Mouse (Mus musculus) kidney, embryonic 16.5 days (tissue): Measurements from ENCODE around the gene Gatad2a. TPM values are rescaled to one million over a fixed set of nuclear protein-coding genes. Genes with fewer than 3 reads are reported as not detected.

Experiments used
- ATAC-seq: fragments of 200-750 bp; cut with Nextera tagmentation; 2 replicates; pipeline ENCODE4 v1.8.0; 2017; ENCODE audit warnings: moderate TSS enrichment; ENCODE audit not compliant: low FRiP score, low TSS enrichment
- H3K27ac ChIP-seq: fragments of 300-500 bp; sonication (generic); 2 replicates; pipeline ENCODE4 v1.5.1; 2014; ENCODE audit warnings: low read length
- H3K27me3 ChIP-seq: fragments of 300-500 bp; sonication (generic); 2 replicates; pipeline ENCODE4 v1.6.1; 2014; ENCODE audit warnings: low read length, control low read depth, mixed read lengths; ENCODE audit not compliant: insufficient read depth
- H3K36me3 ChIP-seq: fragments of 300-500 bp; sonication (generic); 2 replicates; pipeline ENCODE4 v1.6.1; 2014; ENCODE audit warnings: low read length, control low read depth, mixed read lengths; ENCODE audit not compliant: insufficient read depth
- H3K4me1 ChIP-seq: fragments of 300-500 bp; sonication (generic); 2 replicates; pipeline ENCODE4 v1.6.1; 2014; ENCODE audit warnings: low read length, control low read depth, mixed read lengths; ENCODE audit not compliant: insufficient read depth
- H3K4me2 ChIP-seq: fragments of 300-500 bp; sonication (generic); replicated peaks from 2 replicates; pipeline ENCODE4 v1.6.1; 2014; ENCODE audit warnings: low read depth, low read length
- H3K4me3 ChIP-seq: fragments of 300-500 bp; sonication (generic); 2 replicates; pipeline ENCODE4 v1.5.1; 2014; ENCODE audit warnings: mild to moderate bottlenecking, low read length
- H3K9ac ChIP-seq: fragments of 300-500 bp; sonication (generic); replicated peaks from 2 replicates; pipeline ENCODE4 v1.6.1; 2014; ENCODE audit warnings: low read length
- H3K9me3 ChIP-seq: fragments of 300-500 bp; sonication (generic); 2 replicates; pipeline ENCODE4 v1.6.1; 2016; ENCODE audit warnings: low read length, control low read depth
- WGBS: fragments of 180-500 bp; shearing (Covaris S2); extraction: QIAGEN DNeasy Blood & Tissue Kit; methylation state at CpG from one replicate; pipeline ENCODE4 v1.1.7; 2014; 5-methylcytosine and 5-hydroxymethylcytosine counted together
- polyA plus RNA-seq: library from polyadenylated mRNA; unstranded; fragments of >200 nt; fragmentation: Nextera tagmentation; extraction: Ambion mirVana; gene quantifications from 2 replicates; pipeline ENCODE4 v1.2.1, GENCODE M21; 2015

Gene Gatad2a
- polyA plus RNA-seq, 1 experiment from 2014 or later = 40.6 TPM

GRCm38 (mm10) chr8:69911917-69912316, 84.3 kb downstream of the Gatad2a start:
- no peaks in the 10 kb centered on the region for H3K4me1 ChIP-seq
- H3K27ac ChIP-seq = no peak overlapping the region

GRCm38 (mm10) chr8:69907106-69907505, 89.1 kb downstream of the Gatad2a start:
- Histone ChIP-seq H3K4me2 (no peak overlapping the region), H3K36me3 (peaks cover 39% of the 10 kb centered on the region), H3K27me3 (no peaks in the 10 kb centered on the region), H3K27ac (no peak overlapping the region), H3K9me3 (no peaks in the 10 kb centered on the region), H3K9ac (no peak overlapping the region), H3K4me3 (no peak overlapping the region), H3K4me1 (peaks cover 20% of the 10 kb centered on the region; the same call in 1 of the 2 replicates)
- WGBS = 86% methylated on average over 2 of the region's 2 CpGs
- no peak for ATAC-seq

More at GRCm38 (mm10) chr8:69911917-69912316, 84.3 kb downstream of the Gatad2a start:
- Histone ChIP-seq H3K4me3 (no peak overlapping the region), H3K27me3 (no peaks in the 10 kb centered on the region), H3K4me2 (no peak overlapping the region), H3K9me3 (no peaks in the 10 kb centered on the region), H3K36me3 (peaks cover 77% of the 10 kb centered on the region), H3K9ac (no peak overlapping the region)
- no peak for ATAC-seq
- 89% methylated on average over 13 of the region's 13 CpGs for WGBS

DNA sequence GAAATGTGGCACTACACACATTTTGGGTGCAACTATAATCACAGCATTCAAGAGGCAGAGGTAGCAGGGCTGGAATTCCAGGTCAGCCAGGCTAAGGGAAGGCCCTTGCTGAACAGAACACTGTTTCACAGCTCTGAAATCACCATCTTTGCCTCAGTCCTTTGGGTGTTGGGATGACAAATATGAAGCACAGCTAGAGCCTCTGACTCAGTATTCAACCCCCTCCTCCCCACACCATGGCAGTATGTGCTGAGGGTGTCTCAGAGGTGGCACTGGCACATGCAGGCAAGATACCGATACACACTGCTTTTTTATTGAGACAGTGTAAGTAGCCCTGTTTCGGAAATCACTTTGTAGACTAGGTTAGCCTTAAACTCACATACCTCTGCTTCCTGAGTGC, 89.9 kb downstream of the Gatad2a start:
- WGBS = 92% methylated on average over 2 of the region's 2 CpGs
- H3K9ac ChIP-seq = no peak overlapping the region
- no peaks in the 10 kb centered on the region for H3K27me3 ChIP-seq
- H3K36me3 ChIP-seq = peaks cover 30% of the 10 kb centered on the region
- no peak for ATAC-seq
- H3K4me2 ChIP-seq = no peak overlapping the region
- no peaks in the 10 kb centered on the region for H3K9me3 ChIP-seq
- no peak overlapping the region for H3K4me3 ChIP-seq
- H3K27ac ChIP-seq = no peak overlapping the region
- H3K4me1 ChIP-seq = peaks cover 23% of the 10 kb centered on the region; the same call in 1 of the 2 replicates

DNA sequence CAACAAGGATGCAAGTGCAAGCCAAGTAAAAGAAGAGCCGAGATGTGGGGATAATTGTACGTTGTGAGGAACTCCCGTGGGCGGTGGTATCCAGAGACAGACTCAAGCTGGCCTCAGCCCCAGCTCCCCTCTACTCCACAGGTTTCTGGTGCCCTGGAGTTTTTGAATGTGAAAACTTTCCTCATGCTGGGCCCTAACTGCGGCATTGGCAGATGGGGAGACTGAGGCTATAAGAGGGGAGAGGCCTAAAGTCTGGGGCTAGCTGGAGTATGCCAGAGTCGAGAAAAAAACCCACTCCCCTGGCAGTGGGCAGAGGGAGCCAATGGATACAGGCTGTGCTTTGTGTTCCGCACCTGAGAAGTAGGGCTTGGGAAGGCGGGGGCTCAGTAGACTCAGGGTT, 92.1 kb downstream of the Gatad2a start:
- peak overlapping the region; percentile 88; the same call in 1 of the 2 replicates for H3K4me2 ChIP-seq
- peaks cover 13% of the 10 kb centered on the region for H3K36me3 ChIP-seq
- H3K4me3 ChIP-seq = peak overlapping the region; percentile 83
- peaks cover 38% of the 10 kb centered on the region for H3K4me1 ChIP-seq
- peak overlapping the region; percentile 87; the same call in 1 of the 2 replicates for H3K9ac ChIP-seq
- H3K27ac ChIP-seq = no peak overlapping the region
- WGBS = 75% methylated on average over 8 of the region's 8 CpGs
- H3K9me3 ChIP-seq = no peaks in the 10 kb centered on the region
- ATAC-seq = no peak
- no peaks in the 10 kb centered on the region for H3K27me3 ChIP-seq

DNA sequence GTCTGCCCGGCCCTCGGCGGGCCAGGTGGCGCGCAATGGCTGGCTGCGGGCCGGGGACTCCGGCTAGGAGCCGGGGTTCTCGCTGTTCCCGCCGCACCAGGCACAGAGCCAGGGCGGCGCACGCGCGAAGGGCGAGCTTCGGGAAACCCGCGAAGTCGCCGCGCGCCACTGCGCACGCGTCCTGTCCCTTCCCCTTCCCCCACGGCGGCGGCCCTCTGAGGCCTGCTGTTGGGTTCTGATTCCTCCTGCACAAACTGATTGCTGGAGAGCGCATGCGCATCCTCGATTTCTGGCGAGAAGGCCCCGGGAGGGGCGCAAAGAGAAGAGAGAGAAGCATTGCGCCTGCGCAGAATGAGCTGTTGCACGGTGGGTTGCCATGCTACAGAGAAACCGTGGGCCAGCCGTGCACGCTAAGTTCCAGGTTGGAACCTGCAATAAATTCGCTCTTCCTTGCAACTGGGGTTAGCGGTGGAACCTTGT, 93.1 kb downstream of the Gatad2a start:
- H3K4me1 ChIP-seq = peaks cover 39% of the 10 kb centered on the region
- WGBS = 0% methylated on average over 45 of the region's 45 CpGs
- H3K36me3 ChIP-seq = peaks cover 14% of the 10 kb centered on the region; the same call in 1 of the 2 replicates
- H3K27ac ChIP-seq = peak overlapping the region; percentile 94
- H3K4me3 ChIP-seq = peak overlapping the region; percentile 83
- H3K4me2 ChIP-seq = peak overlapping the region; percentile 88
- no peaks in the 10 kb centered on the region for H3K27me3 ChIP-seq
- peak; percentile 88 for ATAC-seq
- H3K9me3 ChIP-seq = no peaks in the 10 kb centered on the region
- H3K9ac ChIP-seq = peak overlapping the region; percentile 87

- ATAC-seq = peak; percentile 46
- H3K4me1 ChIP-seq = peaks cover 39% of the 10 kb centered on the region
- no peaks in the 10 kb centered on the region for H3K27me3 ChIP-seq
- 3% methylated on average over 89 of the region's 89 CpGs for WGBS
- no peaks in the 10 kb centered on the region for H3K9me3 ChIP-seq
- H3K36me3 ChIP-seq = 0 out of 2 replicates have a peak, but pooled peaks cover 7% of the 10 kb centered on the region
- H3K27ac ChIP-seq = peak within 1 kb of the TSS; percentile 94
- H3K9ac ChIP-seq = peak within 1 kb of the TSS; percentile 87
- H3K4me3 ChIP-seq = peak within 1 kb of the TSS; percentile 83
- peak within 1 kb of the TSS; percentile 88 for H3K4me2 ChIP-seq
These were observed 93.8 kb downstream of the Gatad2a start, which contains the start of the genes Tssk6, Ndufa13 and Yjefn3 for GRCm38 (mm10) chr8:69902163-69903062. TSS of gene Tssk6 (plus strand) at chr8:69902184. TSS of gene Ndufa13 (minus strand) at chr8:69902558. TSS of gene Yjefn3 (minus strand) at chr8:69902712.

DNA sequence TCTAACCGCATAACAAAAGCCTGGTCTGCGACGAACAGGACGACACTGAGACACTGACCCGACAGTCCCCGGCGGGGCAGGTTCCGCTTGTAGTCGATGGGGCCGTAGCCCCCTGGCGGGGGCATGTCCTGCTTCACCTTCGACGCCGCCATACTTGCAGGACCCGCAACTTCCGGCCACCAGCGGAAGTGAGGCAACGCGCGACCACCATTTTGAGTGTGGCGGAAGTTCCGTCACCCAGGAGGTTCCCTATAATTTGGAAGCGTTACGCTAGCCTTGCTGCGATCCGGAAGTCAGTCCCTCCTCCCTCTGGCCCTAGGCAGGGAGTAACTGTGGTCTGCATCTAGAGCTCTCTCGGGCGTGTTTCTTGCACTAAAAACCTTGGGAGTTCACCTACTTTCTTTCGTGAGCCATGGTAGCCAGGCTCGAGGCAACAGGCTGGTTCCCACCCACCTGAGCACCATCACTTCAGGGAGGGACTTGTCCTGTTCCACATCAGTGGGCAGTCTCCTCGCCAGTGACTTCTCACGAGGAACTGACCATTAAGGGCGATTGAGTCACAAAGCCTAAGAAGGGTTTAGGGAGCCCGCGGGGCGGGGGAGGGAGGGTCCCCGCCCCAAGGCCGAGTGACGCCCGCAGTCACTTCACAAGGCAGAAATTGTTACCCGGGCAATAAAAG, 94.6 kb downstream of the Gatad2a start:
- Histone ChIP-seq H3K9me3 (no peaks in the 10 kb centered on the region), H3K36me3 (0 out of 2 replicates have a peak, but pooled peaks cover 7% of the 10 kb centered on the region), H3K4me2 (peak overlapping the region; percentile 88), H3K4me1 (peaks cover 39% of the 10 kb centered on the region), H3K4me3 (peak overlapping the region; percentile 83), H3K27me3 (no peaks in the 10 kb centered on the region), H3K9ac (peak overlapping the region; percentile 87), H3K27ac (peak overlapping the region; percentile 94)
- WGBS = under 1% methylated on average over 41 of the region's 41 CpGs
- peak; percentile 72 for ATAC-seq

- 14% methylated on average over 12 of the region's 12 CpGs for WGBS
These were observed 95.2 kb downstream of the Gatad2a start for GRCm38 (mm10) chr8:69900895-69901451.

DNA sequence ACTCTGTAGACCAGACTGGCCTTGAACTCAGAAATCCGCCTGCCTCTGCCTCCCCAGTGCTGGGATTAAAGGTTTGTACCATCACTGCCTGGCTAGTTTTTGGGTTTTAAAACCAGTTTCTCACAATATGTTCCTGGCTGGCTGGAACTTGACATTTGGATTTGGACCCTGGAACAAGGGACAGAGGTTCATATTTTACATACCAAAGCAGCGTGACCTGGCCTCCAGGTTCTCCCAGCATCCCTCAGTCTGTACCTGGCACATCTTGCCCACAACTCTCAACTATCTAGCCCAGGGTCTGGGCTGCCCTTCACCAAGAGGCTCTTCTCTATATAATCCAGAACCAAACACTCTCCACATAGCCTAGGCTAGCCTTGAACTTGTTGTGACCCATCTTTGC, 96.3 kb downstream of the Gatad2a start:
- Histone ChIP-seq H3K27ac (no peak overlapping the region), H3K36me3 (peaks cover 12% of the 10 kb centered on the region; the same call in 1 of the 2 replicates), H3K4me3 (no peak overlapping the region), H3K27me3 (no peaks in the 10 kb centered on the region), H3K9ac (no peak overlapping the region), H3K9me3 (no peaks in the 10 kb centered on the region), H3K4me2 (0 out of 2 replicates have a peak overlapping the region, but pooled peaks have one; percentile 88), H3K4me1 (peaks cover 39% of the 10 kb centered on the region)
- no peak for ATAC-seq
- 88% methylated on average over 2 of the region's 2 CpGs for WGBS

More at GRCm38 (mm10) chr8:69900895-69901451, 95.2 kb downstream of the Gatad2a start:
- Histone ChIP-seq H3K27ac (peak overlapping the region; percentile 94), H3K4me3 (peak overlapping the region; percentile 83), H3K4me2 (peak overlapping the region; percentile 88), H3K36me3 (peaks cover 11% of the 10 kb centered on the region; the same call in 1 of the 2 replicates), H3K9me3 (no peaks in the 10 kb centered on the region), H3K4me1 (peaks cover 39% of the 10 kb centered on the region), H3K9ac (peak overlapping the region; percentile 87), H3K27me3 (no peaks in the 10 kb centered on the region)
- no peak for ATAC-seq
